Mouse (Mus musculus) CD4-positive, CD25-positive, alpha-beta regulatory T cell, adult 4 months (primary cell): ENCODE measurements around the gene Ssna1. TPM values are rescaled to one million over a fixed set of nuclear protein-coding genes. Genes with fewer than 3 reads are reported as not detected.
A peak's percentile ranks its signal among the peaks of the same experiment; 100 is the strongest.

Experiments used
- ATAC-seq: one replicate; pipeline ENCODE4 v1.8.0; 2017
- polyA plus RNA-seq, 2 experiments: library from polyadenylated mRNA; unstranded; fragments of 100-300 nt; shearing (Covaris generic); gene quantifications; one replicate each; pipeline ENCODE4 v1.2.1; 2017

Ssna1 gene
- polyA plus RNA-seq, 2 experiments from 2014 or later: 124 to 131 TPM

- no peak for ATAC-seq
Measured at GRCm38 (mm10) chr2:25290101-25290815, 18.0 kb upstream of the Ssna1 start.

- no peak for ATAC-seq
Measured at GRCm38 (mm10) chr2:25289651-25290050, 17.4 kb upstream of the Ssna1 start, which contains the start of gene Lrrc26. TSS of gene Lrrc26 (plus strand) at chr2:25289915.

GRCm38 (mm10) chr2:25288734-25289345 lies 16.6 kb upstream of the Ssna1 start:
- ATAC-seq: no peak

- no peak for ATAC-seq
Measured at GRCm38 (mm10) chr2:25287927-25288649, 15.8 kb upstream of the Ssna1 start, which contains the start of gene Tmem210. TSS of gene Tmem210 (plus strand) at chr2:25288145.

- ATAC-seq: no peak
Measured at GRCm38 (mm10) chr2:25286837-25287636, 14.8 kb upstream of the Ssna1 start.

GRCm38 (mm10) chr2:25286314-25286713 lies 14.1 kb upstream of the Ssna1 start:
- ATAC-seq: no peak

GRCm38 (mm10) chr2:25285551-25285950 lies 13.3 kb upstream of the Ssna1 start:
- no peak for ATAC-seq

GRCm38 (mm10) chr2:25278928-25279882 lies 7.0 kb upstream of the Ssna1 start:
- ATAC-seq: peak; percentile 87

- no peak for ATAC-seq
Measured at GRCm38 (mm10) chr2:25273010-25273409, 772 bp upstream of the Ssna1 start.

- ATAC-seq: peak; percentile 11
Measured at GRCm38 (mm10) chr2:25272515-25272914, 277 bp upstream of the Ssna1 start.

- ATAC-seq: no peak
Measured at GRCm38 (mm10) chr2:25267746-25268309, 4.4 kb downstream of the Ssna1 start.

GRCm38 (mm10) chr2:25267241-25267640 lies 5.0 kb downstream of the Ssna1 start:
- no peak for ATAC-seq

- ATAC-seq: no peak
Measured at GRCm38 (mm10) chr2:25266720-25267119, 5.5 kb downstream of the Ssna1 start.

- no peak for ATAC-seq
Measured at GRCm38 (mm10) chr2:25265897-25266656, 6.2 kb downstream of the Ssna1 start.

GRCm38 (mm10) chr2:25264851-25265250 lies 7.4 kb downstream of the Ssna1 start:
- ATAC-seq: no peak

- ATAC-seq: no peak
Measured at GRCm38 (mm10) chr2:25264286-25264660, 8.0 kb downstream of the Ssna1 start.

- ATAC-seq: no peak
Measured at GRCm38 (mm10) chr2:25263623-25264285, 8.5 kb downstream of the Ssna1 start.

- peak; percentile 46 for ATAC-seq
Measured at GRCm38 (mm10) chr2:25262795-25263622, 9.2 kb downstream of the Ssna1 start.

GRCm38 (mm10) chr2:25262291-25262767 lies 9.9 kb downstream of the Ssna1 start, which contains the start of gene Tprn:
TSS of gene Tprn (plus strand) at chr2:25262618.
- peak; percentile 98 for ATAC-seq
